Mouse (Mus musculus): ENCODE measurements around the gene Ccdc13. TPM values are rescaled to one million over a fixed set of nuclear protein-coding genes. Genes with fewer than 3 reads are reported as not detected.

Ccdc13 gene
- polyA plus RNA-seq, 1 experiment, result not detected

DNA sequence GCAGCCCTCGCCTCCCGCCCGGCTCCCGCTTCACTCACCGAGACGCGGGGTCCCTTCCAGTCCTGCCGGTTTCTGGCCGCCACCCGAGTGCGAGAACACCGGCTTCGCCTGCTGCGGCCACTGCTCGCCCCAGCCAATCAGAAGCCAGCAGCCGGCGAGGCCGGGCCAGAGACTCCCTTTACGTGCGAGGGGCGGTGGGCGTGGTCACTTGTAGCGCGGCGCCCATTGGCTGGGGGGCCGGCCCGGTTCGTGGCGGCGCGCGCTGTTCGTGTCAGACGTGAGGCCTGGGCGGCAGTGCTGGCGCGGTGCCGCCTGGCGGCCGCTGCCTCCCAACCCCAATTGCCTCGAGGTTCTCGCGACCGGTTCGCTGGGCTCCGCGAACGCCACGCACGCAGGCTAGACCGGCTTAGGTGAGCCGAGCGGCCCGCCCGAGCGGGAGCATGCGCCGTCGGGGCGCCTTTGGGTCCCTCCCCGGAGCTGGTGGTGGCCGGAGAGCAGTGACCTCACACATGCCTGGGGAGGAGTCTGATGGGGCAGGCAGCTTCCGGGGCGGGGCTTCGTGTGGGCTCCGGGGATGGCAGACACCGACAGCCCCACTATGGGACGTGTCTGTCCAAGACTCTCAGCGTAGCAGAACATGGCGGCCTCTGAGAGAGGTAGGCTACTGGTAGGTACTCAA is 18.4 kb upstream of the Ccdc13 start:
- TF ChIP-seq CTCF (IDR thresholded peaks at IDR 0.05; ENCODE audit: control insufficient read depth, insufficient read depth, low read length) (peak; percentile 31; the same call in 1 of the 2 replicates), POLR2A (IDR thresholded peaks at IDR 0.05; ENCODE audit: borderline replicate concordance, control insufficient read depth, low read depth, low read length) (peak; percentile 86; the same call in 1 of the 2 replicates)
- Histone ChIP-seq H3K27ac (ENCODE audit: control insufficient read depth, insufficient read depth, low read depth, low read length, poor library complexity) (peak overlapping the region; percentile 100), H3K4me3 (replicated peaks; ENCODE audit: control insufficient read depth, low read depth, low read length) (peak overlapping the region; percentile 91), H3K4me1 (ENCODE audit: control insufficient read depth, insufficient read depth, low read length) (no peaks in the 10 kb centered on the region; the same call in none of the 2 replicates)
- WGBS, result 1% methylated on average over 70 of the region's 70 CpGs

DNA sequence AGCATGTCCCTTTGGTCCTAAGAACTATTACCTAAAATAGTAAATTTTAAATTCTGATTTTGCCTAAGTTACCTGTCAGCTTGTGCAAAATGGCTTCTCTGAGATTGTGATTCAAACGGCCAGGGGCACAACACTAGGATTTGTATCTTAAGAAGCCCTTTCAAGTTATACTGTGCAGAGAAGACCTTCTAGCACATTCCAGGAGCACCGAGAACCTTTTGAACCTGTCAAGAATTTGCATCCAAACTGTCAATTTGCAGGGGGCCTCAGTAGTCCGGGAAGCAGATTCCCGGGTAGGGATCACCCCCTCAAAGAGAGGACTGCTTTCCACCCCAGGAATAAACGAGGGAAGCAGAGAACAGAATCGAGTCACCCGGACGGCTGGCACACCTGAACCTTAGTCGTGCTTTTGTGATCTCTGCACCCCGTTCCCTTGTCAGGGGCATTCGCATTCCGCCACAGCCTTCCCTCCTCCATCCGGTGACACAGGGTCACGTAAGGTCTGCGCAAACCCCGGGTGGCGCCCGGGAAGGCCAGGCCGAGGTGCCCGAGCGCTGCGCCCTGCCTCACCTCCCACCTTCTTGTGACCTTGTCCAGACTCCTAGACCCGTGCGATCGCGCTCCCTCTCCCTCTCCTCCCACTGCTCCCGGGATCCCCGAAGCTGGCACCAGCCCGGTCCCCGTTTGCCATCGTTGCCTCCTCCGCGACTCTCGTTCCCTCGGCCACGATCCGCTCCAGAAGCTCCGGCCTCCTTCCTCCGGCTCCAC is 17.6 kb upstream of the Ccdc13 start:
- H3K4me3 ChIP-seq (replicated peaks; ENCODE audit: control insufficient read depth, low read depth, low read length), result peak overlapping the region; percentile 91
- H3K27ac ChIP-seq (ENCODE audit: control insufficient read depth, insufficient read depth, low read depth, low read length, poor library complexity), result peak overlapping the region; percentile 100
- H3K4me1 ChIP-seq (ENCODE audit: control insufficient read depth, insufficient read depth, low read length), result no peaks in the 10 kb centered on the region; the same call in none of the 2 replicates
- 2% methylated on average over 39 of the region's 39 CpGs for WGBS
- TF ChIP-seq CTCF (IDR thresholded peaks at IDR 0.05; ENCODE audit: control insufficient read depth, insufficient read depth, low read length) (no peak), POLR2A (IDR thresholded peaks at IDR 0.05; ENCODE audit: borderline replicate concordance, control insufficient read depth, low read depth, low read length) (no peak)

DNA sequence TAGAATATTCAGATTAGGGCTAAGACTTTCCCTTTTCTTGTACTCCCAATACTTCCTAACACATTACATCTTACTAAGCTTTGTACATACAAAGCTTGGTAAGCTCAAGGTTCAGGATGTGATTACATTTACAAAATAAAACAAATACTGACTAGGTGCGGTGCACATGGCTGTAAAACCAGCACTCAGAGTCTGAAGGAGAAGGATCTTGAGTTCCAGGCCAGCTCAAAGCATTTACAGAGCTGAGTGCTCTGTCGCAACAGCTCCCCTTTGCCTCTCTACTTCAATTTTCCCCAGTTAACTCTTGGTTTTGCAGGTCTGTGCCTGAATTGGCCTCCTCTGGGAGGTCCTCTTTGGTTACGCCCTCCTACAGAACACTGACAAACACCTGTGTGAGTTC is 15.0 kb upstream of the Ccdc13 start:
- 89% methylated on average over 3 of the region's 3 CpGs for WGBS
- Histone ChIP-seq H3K27ac (ENCODE audit: control insufficient read depth, insufficient read depth, low read depth, low read length, poor library complexity) (no peak overlapping the region), H3K4me1 (ENCODE audit: control insufficient read depth, insufficient read depth, low read length) (no peaks in the 10 kb centered on the region; the same call in none of the 2 replicates), H3K4me3 (replicated peaks; ENCODE audit: control insufficient read depth, low read depth, low read length) (no peak overlapping the region)
- TF ChIP-seq CTCF (IDR thresholded peaks at IDR 0.05; ENCODE audit: control insufficient read depth, insufficient read depth, low read length) (no peak), POLR2A (IDR thresholded peaks at IDR 0.05; ENCODE audit: borderline replicate concordance, control insufficient read depth, low read depth, low read length) (no peak)

DNA sequence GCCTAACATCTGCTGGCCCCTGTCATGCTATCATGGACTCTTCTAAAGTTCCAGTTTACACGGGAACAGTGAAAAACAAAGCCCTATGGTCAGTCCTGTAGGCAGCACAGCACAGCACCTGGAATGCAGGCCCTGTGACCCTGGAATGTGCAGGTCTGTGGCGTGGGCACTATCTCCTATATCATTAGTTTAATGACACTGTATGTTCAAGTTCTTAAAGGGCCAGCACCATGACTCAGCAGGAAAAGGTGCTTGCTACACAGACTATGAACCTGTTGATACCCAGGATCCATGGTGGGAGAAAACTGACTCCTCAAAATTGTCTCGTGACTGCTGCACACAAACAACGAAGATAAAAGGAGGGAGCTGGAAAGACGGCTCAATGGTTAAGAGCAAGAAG is 8.6 kb upstream of the Ccdc13 start:
- Histone ChIP-seq H3K4me1 (ENCODE audit: control insufficient read depth, insufficient read depth, low read length) (peaks cover 2% of the 10 kb centered on the region; the same call in 1 of the 2 replicates), H3K27ac (ENCODE audit: control insufficient read depth, insufficient read depth, low read depth, low read length, poor library complexity) (no peak overlapping the region), H3K4me3 (replicated peaks; ENCODE audit: control insufficient read depth, low read depth, low read length) (no peak overlapping the region)
- 59% methylated on average over 5 of the region's 5 CpGs for WGBS
- TF ChIP-seq CTCF (IDR thresholded peaks at IDR 0.05; ENCODE audit: control insufficient read depth, insufficient read depth, low read length) (no peak), POLR2A (IDR thresholded peaks at IDR 0.05; ENCODE audit: borderline replicate concordance, control insufficient read depth, low read depth, low read length) (no peak)

DNA sequence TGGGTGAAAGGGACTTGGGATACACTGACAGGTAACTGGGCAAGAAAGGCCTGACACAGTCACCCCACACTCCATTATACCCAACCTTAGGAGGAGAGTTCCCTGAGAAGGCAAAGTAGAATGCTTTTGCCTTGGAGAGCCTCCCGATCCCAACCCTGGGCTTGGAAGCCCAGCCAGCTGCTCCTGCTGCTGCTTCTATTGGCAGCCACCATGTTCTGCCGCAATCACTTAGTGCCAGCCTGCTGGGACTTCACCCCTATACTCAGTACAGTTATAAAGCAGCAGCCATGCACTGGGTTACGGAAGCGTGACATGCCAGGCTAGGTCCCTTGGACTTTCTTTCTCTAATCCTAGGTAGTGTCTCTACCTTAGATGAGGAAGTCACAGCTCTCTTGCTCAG is 7.9 kb upstream of the Ccdc13 start:
- WGBS, result 92% methylated on average over 4 of the region's 4 CpGs
- Histone ChIP-seq H3K27ac (ENCODE audit: control insufficient read depth, insufficient read depth, low read depth, low read length, poor library complexity) (no peak overlapping the region), H3K4me3 (replicated peaks; ENCODE audit: control insufficient read depth, low read depth, low read length) (no peak overlapping the region), H3K4me1 (ENCODE audit: control insufficient read depth, insufficient read depth, low read length) (peaks cover 2% of the 10 kb centered on the region; the same call in 1 of the 2 replicates)
- TF ChIP-seq CTCF (IDR thresholded peaks at IDR 0.05; ENCODE audit: control insufficient read depth, insufficient read depth, low read length) (no peak), POLR2A (IDR thresholded peaks at IDR 0.05; ENCODE audit: borderline replicate concordance, control insufficient read depth, low read depth, low read length) (no peak)

DNA sequence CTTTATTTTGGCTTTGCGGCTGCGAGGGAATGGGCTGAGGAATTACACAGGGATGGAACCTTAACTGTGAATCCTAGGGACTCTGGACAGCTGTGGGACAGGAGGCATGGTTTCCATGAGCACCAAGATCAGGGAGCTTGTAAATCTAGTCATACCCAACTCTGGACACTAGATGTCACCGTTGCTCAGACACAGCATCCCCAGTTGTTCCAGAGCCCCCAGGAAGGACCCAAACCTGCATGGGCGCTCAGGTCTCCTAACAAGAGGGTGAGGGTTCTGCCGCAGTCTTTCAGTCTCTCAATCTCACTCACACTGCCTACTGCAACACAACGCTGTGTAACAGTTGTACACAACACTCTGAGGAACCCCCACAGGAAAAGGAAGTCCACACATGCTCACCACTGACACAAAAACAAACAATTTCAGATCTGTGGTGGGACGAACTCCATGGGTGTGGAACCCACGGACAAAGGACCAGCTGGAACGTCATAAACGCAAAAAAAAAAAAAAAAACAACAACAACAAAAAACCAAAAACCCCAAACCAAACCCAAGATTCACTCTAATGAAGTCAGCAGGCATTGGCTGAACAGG is 7.4 kb upstream of the Ccdc13 start:
- Histone ChIP-seq H3K4me3 (replicated peaks; ENCODE audit: control insufficient read depth, low read depth, low read length) (no peak overlapping the region), H3K27ac (ENCODE audit: control insufficient read depth, insufficient read depth, low read depth, low read length, poor library complexity) (no peak overlapping the region), H3K4me1 (ENCODE audit: control insufficient read depth, insufficient read depth, low read length) (peaks cover 2% of the 10 kb centered on the region; the same call in 1 of the 2 replicates)
- 19% methylated on average over 10 of the region's 10 CpGs for WGBS
- no peak for TF ChIP-seq POLR2A (IDR thresholded peaks at IDR 0.05; ENCODE audit: borderline replicate concordance, control insufficient read depth, low read depth, low read length)
- TF ChIP-seq CTCF (IDR thresholded peaks at IDR 0.05; ENCODE audit: control insufficient read depth, insufficient read depth, low read length), result peak; percentile 57

DNA sequence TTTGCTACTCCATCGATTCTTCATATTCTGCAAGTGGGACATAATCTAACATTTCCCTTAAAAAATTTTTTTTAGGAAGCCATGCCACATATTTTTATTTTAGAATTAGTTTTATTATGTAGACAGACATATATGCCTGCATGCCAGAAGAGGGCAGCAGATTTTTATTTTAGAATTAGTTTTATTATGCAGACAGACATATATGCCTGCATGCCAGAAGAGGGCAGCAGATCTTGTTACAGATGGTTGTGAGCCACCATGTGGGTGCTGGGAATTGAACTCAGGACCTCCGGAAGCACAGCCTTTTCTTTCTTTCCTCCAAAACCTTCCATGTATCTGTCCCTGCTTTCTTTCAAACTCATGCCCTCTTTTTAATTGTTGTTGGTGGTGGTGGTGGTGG is 3.7 kb upstream of the Ccdc13 start:
- no peak overlapping the region for H3K27ac ChIP-seq (ENCODE audit: control insufficient read depth, insufficient read depth, low read depth, low read length, poor library complexity)
- WGBS, result 83% methylated on average over 2 of the region's 2 CpGs
- no peak overlapping the region for H3K4me3 ChIP-seq (replicated peaks; ENCODE audit: control insufficient read depth, low read depth, low read length)
- peaks cover 3% of the 10 kb centered on the region for H3K4me1 ChIP-seq (ENCODE audit: control insufficient read depth, insufficient read depth, low read length)
- TF ChIP-seq POLR2A (IDR thresholded peaks at IDR 0.05; ENCODE audit: borderline replicate concordance, control insufficient read depth, low read depth, low read length) (no peak), CTCF (IDR thresholded peaks at IDR 0.05; ENCODE audit: control insufficient read depth, insufficient read depth, low read length) (no peak; the same call in 1 of the 2 replicates)

DNA sequence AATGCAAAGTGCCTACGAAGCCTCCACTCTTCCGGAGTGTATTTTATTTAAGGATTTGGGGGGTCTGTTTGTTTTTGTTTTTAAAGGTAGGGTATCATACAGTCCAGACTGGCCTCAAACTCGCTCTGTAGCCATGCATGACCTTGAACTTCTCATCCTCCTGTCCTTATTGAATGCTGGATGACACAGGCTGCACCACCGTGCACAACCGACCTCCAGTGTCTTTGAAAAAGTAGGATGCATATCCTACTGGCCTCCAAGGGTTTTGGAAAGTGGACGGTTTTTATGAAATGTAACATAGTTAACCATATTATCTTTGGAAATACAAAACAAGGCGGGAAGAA is 333 bp upstream of the Ccdc13 start:
- TF ChIP-seq CTCF (IDR thresholded peaks at IDR 0.05; ENCODE audit: control insufficient read depth, insufficient read depth, low read length) (no peak), POLR2A (IDR thresholded peaks at IDR 0.05; ENCODE audit: borderline replicate concordance, control insufficient read depth, low read depth, low read length) (no peak)
- Histone ChIP-seq H3K4me3 (replicated peaks; ENCODE audit: control insufficient read depth, low read depth, low read length) (peak overlapping the region; percentile 27), H3K27ac (ENCODE audit: control insufficient read depth, insufficient read depth, low read depth, low read length, poor library complexity) (no peak overlapping the region), H3K4me1 (ENCODE audit: control insufficient read depth, insufficient read depth, low read length) (peaks cover 1% of the 10 kb centered on the region; the same call in 1 of the 2 replicates)
- 38% methylated on average over 7 of the region's 7 CpGs for WGBS

All from bone marrow, adult 2 months (tissue).